Mouse (Mus musculus) limb, embryonic 12.5 days (tissue): ENCODE data around the gene Gprc5c. TPM values are rescaled to one million over a fixed set of nuclear protein-coding genes. Genes with fewer than 3 reads are reported as not detected.
A peak's percentile ranks its signal among the peaks of the same experiment; 100 is the strongest.
"Not testable (repeated sequence)": the region's sequence is repeated elsewhere in the genome, so short reads cannot be mapped to it uniquely, and the experiment has no call there.

Experiments used
- ATAC-seq: fragments of 200-750 bp; cut with Nextera tagmentation; 2 replicates; pipeline ENCODE4 v1.8.0; 2017; ENCODE audit warnings: low read depth, moderate TSS enrichment; ENCODE audit not compliant: insufficient number of reproducible peaks, insufficient read depth, low FRiP score, low TSS enrichment
- H3K27ac ChIP-seq: fragments of 300-500 bp; sonication (generic); 2 replicates; pipeline ENCODE4 v1.5.1; 2016; ENCODE audit warnings: mild to moderate bottlenecking, moderate library complexity
- H3K27me3 ChIP-seq: fragments of 300-500 bp; sonication (generic); 2 replicates; pipeline ENCODE4 v1.6.1; 2016; ENCODE audit warnings: mild to moderate bottlenecking, moderate library complexity
- H3K36me3 ChIP-seq: fragments of 300-500 bp; sonication (generic); 2 replicates; pipeline ENCODE4 v1.6.1; 2016; ENCODE audit warnings: mild to moderate bottlenecking, moderate library complexity
- H3K4me1 ChIP-seq: fragments of 300-500 bp; sonication (generic); replicated peaks from 2 replicates; pipeline ENCODE4 v1.6.1; 2016
- H3K4me2 ChIP-seq: fragments of 300-500 bp; sonication (generic); 2 replicates; pipeline ENCODE4 v1.6.1; 2016; ENCODE audit warnings: mild to moderate bottlenecking, moderate library complexity
- H3K4me3 ChIP-seq: fragments of 300-500 bp; sonication (generic); replicated peaks from 2 replicates; pipeline ENCODE4 v1.5.1; 2016; ENCODE audit warnings: mild to moderate bottlenecking
- H3K9ac ChIP-seq: fragments of 300-500 bp; sonication (generic); replicated peaks from 2 replicates; pipeline ENCODE4 v1.6.1; 2016; ENCODE audit warnings: mild to moderate bottlenecking, moderate library complexity
- H3K9me3 ChIP-seq: fragments of 300-500 bp; sonication (generic); 2 replicates; pipeline ENCODE4 v1.6.1; 2016; ENCODE audit warnings: mild to moderate bottlenecking, moderate library complexity
- WGBS: fragments of 180-500 bp; shearing (Covaris S2); methylation state at CpG from one replicate; pipeline ENCODE4 v1.1.7; 2016; 5-methylcytosine and 5-hydroxymethylcytosine counted together
- polyA plus RNA-seq: library from polyadenylated mRNA; unstranded; fragments of >200 nt; fragmentation: Nextera tagmentation; extraction: Ambion mirVana; gene quantifications from 2 replicates; pipeline ENCODE4 v1.2.1, GENCODE M21; 2016

The Gprc5c gene
- polyA plus RNA-seq, 1 experiment from 2014 or later: 50.7 TPM

DNA sequence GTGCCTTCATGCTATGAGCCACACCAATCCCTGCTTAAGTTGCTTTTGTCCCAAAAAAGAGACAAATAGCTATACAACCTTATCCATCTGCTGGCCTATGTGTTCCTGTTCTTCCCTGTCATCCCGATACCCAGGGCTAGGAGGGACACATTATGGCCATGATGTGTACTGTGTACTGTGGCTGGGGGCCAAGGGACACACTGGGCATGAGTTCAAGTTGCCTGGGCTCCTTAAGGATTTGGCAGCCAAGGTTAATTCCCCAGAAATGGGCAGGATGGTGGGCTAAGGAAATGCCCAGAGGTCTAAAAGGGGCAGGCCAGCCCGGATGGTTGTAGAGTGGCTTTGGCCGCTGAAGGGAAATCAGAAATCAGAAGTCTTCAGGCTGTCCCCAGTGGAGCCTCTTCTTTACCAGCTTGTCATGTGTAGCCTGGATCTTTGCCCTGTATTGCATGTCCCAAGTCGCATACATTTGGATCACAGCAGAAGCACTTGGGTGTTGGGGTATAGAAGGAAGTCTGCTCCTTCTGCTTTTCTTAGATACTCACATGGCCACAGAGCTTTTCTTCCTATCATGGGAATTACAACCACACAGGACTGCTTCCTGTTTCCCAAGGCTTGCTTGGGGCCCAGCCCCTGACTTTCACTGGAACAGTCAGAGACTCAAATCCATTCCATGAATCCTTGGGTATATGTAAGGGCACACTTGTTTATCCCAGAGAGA is 33.6 kb downstream of the Gprc5c start:
- no peak overlapping the region for H3K4me3 ChIP-seq
- no peak overlapping the region for H3K9ac ChIP-seq
- no peak overlapping the region for H3K4me2 ChIP-seq
- H3K27ac ChIP-seq: no peak overlapping the region
- no peaks in the 10 kb centered on the region for H3K9me3 ChIP-seq
- H3K36me3 ChIP-seq: no peaks in the 10 kb centered on the region
- H3K27me3 ChIP-seq: no peaks in the 10 kb centered on the region
- 88% methylated on average over 4 of the region's 4 CpGs for WGBS
- ATAC-seq: no peak
- no peaks in the 10 kb centered on the region for H3K4me1 ChIP-seq

DNA sequence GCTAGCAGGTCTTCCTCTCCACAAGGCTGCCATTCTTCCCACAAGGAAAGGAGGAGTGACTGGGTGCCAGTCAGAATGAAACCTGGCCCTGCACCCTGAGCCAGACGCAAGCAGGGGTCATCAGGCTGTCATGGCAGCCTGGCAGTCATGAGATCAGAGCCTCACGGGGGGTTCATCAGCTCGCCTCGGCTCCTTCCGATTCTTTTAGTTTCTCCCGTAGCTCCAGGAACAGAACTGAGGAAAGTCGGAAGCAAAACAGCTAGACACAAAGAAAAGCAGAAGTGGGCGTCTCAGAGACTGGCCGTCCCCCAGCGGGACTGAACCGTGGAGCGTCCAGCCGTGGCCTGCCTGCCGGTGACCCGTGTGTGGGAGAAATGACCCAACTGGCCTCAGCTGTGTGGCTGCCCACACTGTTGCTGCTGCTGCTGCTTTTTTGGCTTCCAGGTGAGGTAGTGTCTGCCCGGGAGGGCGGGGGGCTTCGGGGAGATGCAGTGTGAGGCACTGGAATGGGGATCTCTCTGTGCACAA is 39.1 kb downstream of the Gprc5c start, which contains the start of gene Cd300a:
TSS of gene Cd300a (plus strand) at position 51 of the 528 bp plus-strand sequence.
- no peaks in the 10 kb centered on the region for H3K9me3 ChIP-seq
- H3K27ac ChIP-seq: no peak within 1 kb of the TSS
- H3K27me3 ChIP-seq: 0 out of 2 replicates have a peak, but pooled peaks cover 3% of the 10 kb centered on the region
- no peak for ATAC-seq
- WGBS: 85% methylated on average over 18 of the region's 18 CpGs
- H3K36me3 ChIP-seq: no peaks in the 10 kb centered on the region
- no peak within 1 kb of the TSS for H3K4me3 ChIP-seq
- no peak within 1 kb of the TSS for H3K9ac ChIP-seq
- H3K4me1 ChIP-seq: no peaks in the 10 kb centered on the region
- H3K4me2 ChIP-seq: no peak within 1 kb of the TSS

DNA sequence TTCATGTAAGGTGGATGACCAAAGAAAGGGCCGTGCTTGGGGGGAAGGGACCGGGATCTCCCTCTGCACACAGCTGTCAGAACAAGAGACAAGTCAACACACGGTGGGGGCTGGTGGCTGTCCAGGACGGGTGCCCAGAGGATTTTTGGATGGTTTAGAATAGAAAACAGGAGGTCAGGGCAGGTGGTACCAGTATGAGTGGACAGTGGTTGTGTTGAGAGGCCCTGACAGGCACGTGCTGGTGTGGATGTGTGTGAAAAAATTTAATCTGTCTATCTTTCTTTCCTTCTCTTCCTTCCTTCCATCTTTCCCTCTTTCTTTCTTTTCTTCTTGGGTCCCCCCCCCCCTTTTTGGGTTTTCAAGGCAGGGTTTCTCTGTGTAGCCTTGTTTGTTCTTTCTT is 39.6 kb downstream of the Gprc5c start:
- WGBS: 72% methylated on average over 5 of the region's 5 CpGs
- Histone ChIP-seq H3K9ac (no peak overlapping the region), H3K27me3 (0 out of 2 replicates have a peak, but pooled peaks cover 3% of the 10 kb centered on the region), H3K36me3 (no peaks in the 10 kb centered on the region), H3K4me1 (no peaks in the 10 kb centered on the region), H3K4me3 (no peak overlapping the region), H3K4me2 (no peak overlapping the region), H3K27ac (no peak overlapping the region), H3K9me3 (no peaks in the 10 kb centered on the region)
- no peak for ATAC-seq

DNA sequence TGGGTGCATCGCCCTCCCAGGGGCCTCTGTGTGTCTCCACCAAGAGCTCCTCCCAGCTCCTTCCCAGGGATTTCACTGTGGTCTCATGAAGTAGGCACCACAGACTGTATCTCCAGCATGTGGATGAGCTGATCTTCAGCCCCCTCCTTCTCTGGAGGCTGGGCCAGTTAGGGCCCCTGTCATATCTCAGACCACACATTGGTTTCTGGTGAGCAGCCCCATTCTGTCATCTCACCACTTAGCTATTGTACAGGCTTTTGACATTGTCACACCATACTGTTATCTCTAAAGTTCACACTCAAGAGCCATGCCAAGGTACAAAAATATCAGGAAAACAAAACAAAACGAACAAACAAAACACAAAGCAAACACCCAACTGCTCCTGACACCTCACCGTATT is 45.1 kb downstream of the Gprc5c start:
- Histone ChIP-seq H3K4me1 (no peaks in the 10 kb centered on the region), H3K9me3 (no peaks in the 10 kb centered on the region), H3K27ac (no peak overlapping the region), H3K4me3 (no peak overlapping the region), H3K4me2 (no peak overlapping the region), H3K9ac (no peak overlapping the region), H3K27me3 (no peaks in the 10 kb centered on the region), H3K36me3 (no peaks in the 10 kb centered on the region)
- WGBS: 82% methylated on average over 3 of the region's 3 CpGs
- ATAC-seq: no peak

DNA sequence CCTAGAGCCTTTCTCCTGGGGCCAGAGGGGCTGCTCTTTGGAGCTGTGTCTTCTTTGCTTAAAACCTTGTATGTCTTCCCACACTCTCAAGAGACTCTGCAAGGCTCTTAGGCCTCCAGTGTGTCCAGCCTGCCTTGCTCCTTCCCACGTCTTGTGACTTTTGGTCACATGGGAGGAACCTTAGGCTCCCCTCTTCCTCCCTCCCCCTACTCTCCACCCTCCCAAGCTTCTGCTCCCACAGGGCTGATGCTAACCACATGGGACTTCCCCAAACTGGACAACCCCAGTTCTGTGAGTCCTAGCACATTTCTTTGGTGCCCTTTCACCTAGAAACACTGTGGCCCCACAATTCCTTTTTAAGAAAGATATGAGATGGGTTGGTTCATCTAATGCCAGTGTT is 47.1 kb downstream of the Gprc5c start:
- no peaks in the 10 kb centered on the region for H3K9me3 ChIP-seq
- ATAC-seq: no peak
- no peaks in the 10 kb centered on the region for H3K36me3 ChIP-seq
- no peaks in the 10 kb centered on the region for H3K4me1 ChIP-seq
- no peak overlapping the region for H3K4me2 ChIP-seq
- H3K4me3 ChIP-seq: no peak overlapping the region
- WGBS: 47% methylated on average over 1 of the region's 1 CpGs
- H3K27ac ChIP-seq: no peak overlapping the region
- H3K9ac ChIP-seq: no peak overlapping the region
- no peaks in the 10 kb centered on the region for H3K27me3 ChIP-seq

DNA sequence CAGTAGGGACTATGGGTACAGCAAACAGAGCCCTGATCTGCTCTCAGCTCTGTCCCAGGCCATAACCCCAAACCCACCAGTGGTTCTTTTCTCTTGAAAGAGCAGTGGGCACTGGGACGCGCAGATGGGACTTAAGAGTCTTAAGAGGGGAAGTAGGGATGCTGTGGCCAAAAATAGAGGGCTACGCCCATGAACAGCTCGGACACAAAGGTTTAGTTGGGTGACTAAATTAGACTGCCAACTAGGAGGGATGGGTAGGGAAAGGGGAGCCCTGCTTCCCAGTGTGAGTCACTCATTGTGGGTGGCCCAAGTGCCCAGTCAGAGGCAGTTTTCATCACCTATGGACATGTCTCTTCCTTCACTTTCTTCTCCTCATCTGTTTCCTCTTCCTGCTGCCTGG is 52.3 kb downstream of the Gprc5c start:
- no peaks in the 10 kb centered on the region for H3K36me3 ChIP-seq
- H3K27ac ChIP-seq: no peak overlapping the region
- H3K27me3 ChIP-seq: peaks cover 6% of the 10 kb centered on the region; the same call in 1 of the 2 replicates
- H3K9ac ChIP-seq: no peak overlapping the region
- no peak overlapping the region for H3K4me3 ChIP-seq
- no peaks in the 10 kb centered on the region for H3K9me3 ChIP-seq
- H3K4me1 ChIP-seq: no peaks in the 10 kb centered on the region
- no peak for ATAC-seq
- H3K4me2 ChIP-seq: no peak overlapping the region
- 94% methylated on average over 4 of the region's 4 CpGs for WGBS

DNA sequence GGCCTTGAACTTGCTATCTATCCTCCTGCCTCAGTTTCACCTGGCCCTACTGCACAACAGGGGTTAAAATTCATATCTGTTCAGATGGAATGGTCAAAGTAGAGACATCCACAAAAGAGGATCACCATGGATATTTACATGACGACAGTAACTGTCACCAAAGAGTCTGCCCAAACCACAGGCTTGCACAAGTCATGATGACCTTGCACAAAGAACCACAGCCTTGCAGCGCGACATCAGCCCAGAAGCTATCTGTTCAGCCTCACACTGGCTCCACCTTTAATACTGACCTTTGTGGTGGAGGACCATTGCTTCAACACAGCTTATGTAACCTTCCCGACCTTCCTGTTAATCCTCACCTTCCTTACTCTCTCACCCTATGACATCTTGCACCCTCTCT is 56.6 kb downstream of the Gprc5c start:
- Histone ChIP-seq H3K27me3 (peaks cover 6% of the 10 kb centered on the region; the same call in 1 of the 2 replicates), H3K36me3 (no peaks in the 10 kb centered on the region), H3K4me3 (no peak overlapping the region), H3K27ac (no peak overlapping the region), H3K9ac (no peak overlapping the region), H3K9me3 (no peaks in the 10 kb centered on the region), H3K4me2 (no peak overlapping the region), H3K4me1 (no peaks in the 10 kb centered on the region)
- no peak for ATAC-seq
- WGBS: 81% methylated on average over 4 of the region's 4 CpGs

DNA sequence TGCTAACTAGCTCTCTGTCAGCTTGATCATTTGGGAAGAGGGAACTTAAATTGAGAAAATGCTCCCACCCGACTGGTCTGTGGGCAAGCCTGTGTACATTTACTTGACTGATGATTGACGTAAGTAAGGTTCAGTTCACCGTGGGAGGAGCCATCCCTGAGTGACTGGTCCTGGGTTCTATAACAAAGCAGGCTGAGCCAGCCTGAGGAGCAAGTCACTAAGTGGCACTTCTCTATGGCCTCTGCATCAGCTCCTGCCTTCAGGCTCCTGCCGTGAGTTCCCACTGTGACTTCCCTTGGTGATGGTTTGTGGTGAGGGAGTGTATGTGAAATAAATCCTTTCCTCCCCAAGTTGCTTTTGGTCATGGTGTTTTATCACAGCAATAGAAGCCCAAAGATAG is 57.1 kb downstream of the Gprc5c start:
- 61% methylated on average over 4 of the region's 4 CpGs for WGBS
- no peaks in the 10 kb centered on the region for H3K36me3 ChIP-seq
- no peak overlapping the region for H3K27ac ChIP-seq
- ATAC-seq: no peak
- H3K9me3 ChIP-seq: no peaks in the 10 kb centered on the region
- no peak overlapping the region for H3K4me3 ChIP-seq
- no peaks in the 10 kb centered on the region for H3K4me1 ChIP-seq
- no peak overlapping the region for H3K9ac ChIP-seq
- H3K27me3 ChIP-seq: peaks cover 7% of the 10 kb centered on the region
- H3K4me2 ChIP-seq: no peak overlapping the region

DNA sequence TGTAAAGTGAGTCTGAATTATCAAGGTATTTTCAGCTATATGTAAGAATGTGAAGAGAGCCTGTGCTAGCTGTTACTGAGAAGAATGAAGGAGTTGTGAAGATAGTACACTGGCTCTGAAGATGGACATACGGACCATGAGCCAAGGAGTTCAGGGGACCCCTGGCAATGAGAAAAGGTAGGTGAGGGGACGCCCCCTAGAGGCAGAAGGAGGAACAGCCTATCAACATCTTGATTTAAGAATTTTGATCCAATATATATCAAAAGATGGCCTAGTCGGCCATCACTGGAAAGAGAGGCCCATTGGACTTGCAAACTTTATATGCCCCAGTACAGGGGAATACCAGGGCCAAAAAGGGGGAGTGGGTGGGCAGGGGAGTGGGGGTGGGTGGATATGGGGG is 58.6 kb downstream of the Gprc5c start:
- H3K4me3 ChIP-seq, H3K9ac ChIP-seq, H3K4me2 ChIP-seq, H3K27ac ChIP-seq, H3K36me3 ChIP-seq, H3K9me3 ChIP-seq, ATAC-seq, H3K4me1 ChIP-seq: not testable (repeated sequence)
- H3K27me3 ChIP-seq: peaks cover 14% of the 10 kb centered on the region
- WGBS: 31% methylated on average over 3 of the region's 3 CpGs

DNA sequence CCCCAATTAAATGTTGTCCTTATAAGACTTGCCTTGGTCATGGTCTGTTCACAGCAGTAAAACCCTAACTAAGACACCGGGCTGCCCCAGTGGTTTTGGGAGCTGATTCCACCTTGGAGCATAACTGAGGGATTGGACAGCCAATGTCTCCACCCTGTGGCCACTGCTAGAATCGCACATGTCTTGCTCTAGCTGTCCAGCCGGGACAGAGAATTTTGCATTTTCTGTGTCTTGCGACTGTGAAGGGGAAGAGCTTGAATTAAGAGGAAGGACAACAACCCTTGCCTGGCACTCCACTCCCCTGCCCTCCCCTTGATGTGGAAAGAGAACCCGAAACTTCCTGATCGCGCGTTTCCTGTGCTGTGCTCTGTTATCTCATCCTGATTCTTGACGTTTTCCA is 61.9 kb downstream of the Gprc5c start:
- 23% methylated on average over 9 of the region's 9 CpGs for WGBS
- Histone ChIP-seq H3K36me3 (no peaks in the 10 kb centered on the region), H3K27ac (no peak overlapping the region), H3K9me3 (no peaks in the 10 kb centered on the region), H3K4me3 (no peak overlapping the region), H3K4me1 (no peaks in the 10 kb centered on the region), H3K4me2 (no peak overlapping the region), H3K27me3 (peaks cover 13% of the 10 kb centered on the region), H3K9ac (no peak overlapping the region)
- ATAC-seq: 0 out of 2 replicates have a peak, but pooled peaks have one; percentile 26

DNA sequence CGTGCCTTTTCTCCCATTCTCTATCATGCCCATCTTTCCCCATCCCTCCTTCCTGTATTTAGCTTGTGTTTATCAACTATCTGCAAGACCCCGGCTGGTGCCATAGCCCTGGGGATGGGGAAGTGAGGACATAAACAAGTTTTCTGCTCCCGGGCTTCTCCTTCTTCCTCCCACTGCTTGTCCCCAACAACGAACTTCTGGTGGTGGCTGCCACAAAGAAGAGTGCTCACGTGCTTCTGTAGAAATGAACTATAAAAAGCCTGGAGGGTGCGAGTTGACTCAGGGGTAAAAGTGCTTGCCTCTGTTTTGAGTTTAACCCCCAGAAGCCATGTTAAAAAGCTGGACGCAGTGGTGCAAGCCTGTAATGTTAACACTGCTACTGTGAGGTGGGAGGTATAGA is 64.0 kb downstream of the Gprc5c start:
- no peak for ATAC-seq
- no peaks in the 10 kb centered on the region for H3K36me3 ChIP-seq
- no peak overlapping the region for H3K4me2 ChIP-seq
- no peak overlapping the region for H3K27ac ChIP-seq
- peaks cover 13% of the 10 kb centered on the region for H3K27me3 ChIP-seq
- H3K4me3 ChIP-seq: no peak overlapping the region
- no peak overlapping the region for H3K9ac ChIP-seq
- WGBS: 32% methylated on average over 7 of the region's 7 CpGs
- no peaks in the 10 kb centered on the region for H3K4me1 ChIP-seq
- H3K9me3 ChIP-seq: no peaks in the 10 kb centered on the region

DNA sequence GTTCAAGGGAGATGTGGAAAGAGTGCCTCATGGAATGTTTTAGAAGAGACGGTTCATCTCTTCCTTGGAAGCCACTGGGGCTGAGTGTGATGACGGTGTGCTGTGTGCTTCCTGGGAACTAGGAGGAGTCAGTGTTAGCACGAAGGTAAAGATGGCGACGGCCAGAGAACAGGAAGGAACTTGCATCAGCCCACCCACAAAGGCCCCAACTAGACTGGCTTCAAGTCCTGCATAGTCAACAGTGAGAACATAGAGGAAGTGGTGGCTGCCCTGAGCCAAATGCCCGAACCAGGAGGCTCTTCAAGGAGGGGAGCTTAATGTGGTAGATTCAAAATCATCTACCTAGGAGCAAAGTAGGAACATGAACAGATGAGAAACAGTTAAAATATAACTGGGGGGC is 66.2 kb downstream of the Gprc5c start:
- H3K4me1 ChIP-seq: no peaks in the 10 kb centered on the region
- H3K27ac ChIP-seq: no peak overlapping the region
- 76% methylated on average over 6 of the region's 6 CpGs for WGBS
- H3K9ac ChIP-seq: no peak overlapping the region
- peaks cover 13% of the 10 kb centered on the region for H3K27me3 ChIP-seq
- no peak overlapping the region for H3K4me3 ChIP-seq
- H3K4me2 ChIP-seq: no peak overlapping the region
- H3K9me3 ChIP-seq: no peaks in the 10 kb centered on the region
- ATAC-seq: no peak
- H3K36me3 ChIP-seq: no peaks in the 10 kb centered on the region
